Mouse (Mus musculus) brain, embryonic 14.5 days (tissue): Measurements from ENCODE around the gene Pcna.

Source experiments
- CTCF ChIP-seq: fragments of 200-500 bp; IDR thresholded peaks from 2 replicates; pipeline ENCODE4 v1.5.1; 2012; ENCODE audit warnings: inconsistent platforms, mild to moderate bottlenecking, moderate library complexity, borderline replicate concordance; ENCODE audit not compliant: insufficient read depth, insufficient read length; ENCODE audit errors: extremely low read depth
- POLR2A ChIP-seq: fragments of 200-500 bp; IDR thresholded peaks from 2 replicates; pipeline ENCODE4 v1.6.1; 2012; ENCODE audit warnings: mild to moderate bottlenecking, inconsistent platforms, borderline replicate concordance; ENCODE audit not compliant: poor library complexity, insufficient read depth, insufficient read length, severe bottlenecking; ENCODE audit errors: extremely low read depth

DNA sequence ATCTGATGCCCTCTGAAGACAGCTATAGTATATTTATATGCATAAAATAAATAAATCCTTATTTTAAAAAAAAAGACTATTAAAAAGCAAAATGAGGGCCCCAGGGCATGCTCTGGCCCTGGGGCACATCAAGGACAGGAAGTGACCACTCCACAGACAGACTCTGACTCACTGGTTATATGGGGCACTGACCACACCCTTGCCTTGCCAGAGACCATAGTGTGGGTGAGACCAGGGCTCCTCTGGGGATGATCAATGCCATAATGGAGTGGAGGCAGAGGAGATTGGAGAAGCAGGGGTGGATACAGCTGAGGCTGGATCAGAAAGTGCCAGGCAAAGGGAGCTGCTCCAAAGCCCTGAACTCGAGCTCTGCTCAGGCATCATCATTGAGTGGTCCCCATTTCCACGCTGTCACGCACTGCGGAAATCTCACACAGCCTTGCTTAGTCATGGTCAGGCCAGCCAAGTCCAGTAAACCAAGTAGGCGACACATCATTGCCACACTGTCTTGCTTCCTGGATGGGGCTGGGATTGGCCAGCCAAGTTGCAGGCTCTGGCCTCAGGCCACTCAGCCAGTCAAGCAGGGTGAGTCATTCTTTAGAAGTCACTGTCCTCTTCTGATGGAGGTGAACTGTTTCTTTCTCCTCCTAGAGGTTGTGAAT lies 41.0 kb downstream of the Pcna start:
- TF ChIP-seq POLR2A (no peak), CTCF (no peak)
